Mouse (Mus musculus) spleen, postnatal 14 days (tissue): ENCODE data around the gene Pck2.

ENCODE experiments used
- DNase-seq, 2 experiments: peaks; one replicate each; pipeline ENCODE4 v3.0.0; 2021 to 2022; ENCODE audit warnings: low spot score in 2 of 2

The Pck2 gene

GRCm38 (mm10) chr14:55598521-55599390 is 58.7 kb downstream of the Pck2 start:
- no peak for DNase-seq
